Mouse (Mus musculus) G1E (cell line): ENCODE results near the gene Taf9. TPM values are rescaled to one million over a fixed set of nuclear protein-coding genes. Genes with fewer than 3 reads are reported as not detected.

Experiments used
- ATAC-seq: 2 replicates; pipeline ENCODE4 v1.8.0; 2016; ENCODE audit warnings: mild to moderate bottlenecking; ENCODE audit not compliant: insufficient number of reproducible peaks, poor library complexity, low FRiP score, severe bottlenecking; ENCODE audit errors: extremely low read depth
- DNase-seq: peaks from one replicate; pipeline ENCODE4 v3.0.0; 2012; ENCODE audit warnings: low spot score
- H3K27me3 ChIP-seq: 2 replicates; pipeline ENCODE4 v1.6.1; 2012; ENCODE audit warnings: mild to moderate bottlenecking, low read length, inconsistent platforms; ENCODE audit not compliant: insufficient read depth
- H3K36me3 ChIP-seq: replicated peaks from 2 replicates; pipeline ENCODE3; 2012; ENCODE audit warnings: mild to moderate bottlenecking, inconsistent platforms
- H3K4me1 ChIP-seq: 2 replicates; pipeline ENCODE4 v1.6.1; 2012; ENCODE audit warnings: low read depth, low read length, inconsistent platforms, mixed read lengths; ENCODE audit not compliant: insufficient read depth
- H3K4me3 ChIP-seq: 2 replicates; pipeline ENCODE4 v1.5.1; 2012; ENCODE audit warnings: low read depth, mild to moderate bottlenecking, inconsistent platforms, low read length, moderate library complexity, mixed read lengths
- H3K9me3 ChIP-seq: replicated peaks from 2 replicates; pipeline ENCODE4 v1.6.1; 2012; ENCODE audit warnings: inconsistent platforms
- CTCF ChIP-seq: IDR thresholded peaks from 2 replicates; pipeline ENCODE4 v1.5.1; 2012; ENCODE audit warnings: low read depth, low read length, inconsistent platforms, mixed read lengths
- GATA1 ChIP-seq: IDR thresholded peaks from 2 replicates; pipeline ENCODE4 v1.6.1; 2012; ENCODE audit warnings: borderline replicate concordance, low read length, inconsistent platforms, mixed read lengths
- GATA2 ChIP-seq: IDR thresholded peaks from 2 replicates; pipeline ENCODE4 v1.6.1; 2012; ENCODE audit warnings: low read depth, low read length, inconsistent platforms, borderline replicate concordance
- POLR2AphosphoS5 ChIP-seq: IDR thresholded peaks from 2 replicates; pipeline ENCODE4 v1.6.1; 2012; ENCODE audit warnings: low read depth, low read length, inconsistent platforms; ENCODE audit not compliant: insufficient replicate concordance
- TAL1 ChIP-seq: conservative IDR thresholded peaks from 2 replicates; pipeline ENCODE4 v1.6.1; 2012; ENCODE audit warnings: low read depth, low read length, inconsistent platforms, mixed read lengths
- polyA plus RNA-seq: library from polyadenylated mRNA; stranded (reverse); fragments of >175 nt; gene quantifications from 2 replicates; pipeline ENCODE4 v1.2.3, GENCODE M21; 2012
- total RNA-seq, 2 experiments: library from RNA; stranded (forward) in 1 of 2; stranded (reverse) in 1 of 2; fragments of 200-1000 nt in 1 of 2; fragments of >200 nt in 1 of 2; fragmentation: Nextera tagmentation in 1 of 2; gene quantifications; 2 replicates each; pipeline ENCODE4 v1.2.3; 2014 to 2017

Gene Taf9
- total and polyA plus RNA-seq, 3 experiments: 24.1 to 161 (median 32.9) TPM

GRCm38 (mm10) chr13:100687513-100687912 lies 36.1 kb downstream of the Taf9 start:
- Histone ChIP-seq H3K9me3 (no peaks in the 10 kb centered on the region), H3K4me3 (no peak overlapping the region), H3K36me3 (no peaks in the 10 kb centered on the region), H3K27me3 (peaks cover 4% of the 10 kb centered on the region), H3K4me1 (peaks cover 6% of the 10 kb centered on the region; the same call in 1 of the 2 replicates)
- DNase-seq (no peak), ATAC-seq (no peak)
- no peak for TF ChIP-seq POLR2AphosphoS5
- TF ChIP-seq GATA1: no peak
- no peak for TF ChIP-seq GATA2
- no peak for TF ChIP-seq TAL1
- no peak for TF ChIP-seq CTCF

- TF ChIP-seq POLR2AphosphoS5 (no peak), CTCF (no peak), GATA2 (no peak), TAL1 (no peak), GATA1 (no peak)
- H3K27me3 ChIP-seq: no peaks in the 10 kb centered on the region
- DNase-seq: no peak
- no peak overlapping the region for H3K4me3 ChIP-seq
- no peaks in the 10 kb centered on the region for H3K4me1 ChIP-seq
- H3K36me3 ChIP-seq: peaks cover 75% of the 10 kb centered on the region
- no peaks in the 10 kb centered on the region for H3K9me3 ChIP-seq
- no peak for ATAC-seq
Measured at GRCm38 (mm10) chr13:100697541-100697940, 46.2 kb downstream of the Taf9 start.

- peaks cover 89% of the 10 kb centered on the region for H3K36me3 ChIP-seq
- H3K4me1 ChIP-seq: no peaks in the 10 kb centered on the region
- no peak overlapping the region for H3K4me3 ChIP-seq
- H3K9me3 ChIP-seq: no peaks in the 10 kb centered on the region
- DNase-seq (no peak), ATAC-seq (no peak)
- H3K27me3 ChIP-seq: no peaks in the 10 kb centered on the region
- TF ChIP-seq GATA2 (no peak), TAL1 (no peak), GATA1 (no peak), POLR2AphosphoS5 (no peak)
Measured at GRCm38 (mm10) chr13:100698866-100699265, 47.5 kb downstream of the Taf9 start.

- peaks cover 95% of the 10 kb centered on the region for H3K36me3 ChIP-seq
- no peak for ATAC-seq
- TF ChIP-seq CTCF (no peak), GATA1 (no peak), TAL1 (no peak), POLR2AphosphoS5 (no peak), GATA2 (no peak)
- no peaks in the 10 kb centered on the region for H3K4me1 ChIP-seq
- H3K9me3 ChIP-seq: no peaks in the 10 kb centered on the region
- no peak for DNase-seq
- H3K27me3 ChIP-seq: no peaks in the 10 kb centered on the region
- H3K4me3 ChIP-seq: no peak overlapping the region
Measured at GRCm38 (mm10) chr13:100703468-100703867, 52.1 kb downstream of the Taf9 start.

Other genes starting within 250 kb of the Taf9 start
- gene Naip1, start 198.7 kb upstream of the Taf9 start, total RNA-seq (2014; fragmentation: Nextera tagmentation): 0.53 TPM in 1 of 2 replicates, not detected in the other
- 0.06 and 0.27 TPM in 2 replicates for gene Naip1, start 198.7 kb upstream of the Taf9 start, total RNA-seq (2017)
- 0.01 TPM in 1 of 2 replicates, not detected in the other for gene Naip1, start 198.7 kb upstream of the Taf9 start, polyA plus RNA-seq
- 69.2 and 83.2 TPM in 2 replicates for gene Gtf2h2, start 159.0 kb upstream of the Taf9 start, total RNA-seq (2014; fragmentation: Nextera tagmentation)
- 52.6 and 61.1 TPM in 2 replicates for gene Gtf2h2, start 159.0 kb upstream of the Taf9 start, total RNA-seq (2017)
- 27.3 and 27.8 TPM in 2 replicates for gene Gtf2h2, start 159.0 kb upstream of the Taf9 start, polyA plus RNA-seq
- gene Ocln, start 98.9 kb upstream of the Taf9 start, total RNA-seq (2014; fragmentation: Nextera tagmentation): not detected in 2 replicates
- gene Ocln, start 98.9 kb upstream of the Taf9 start, total RNA-seq (2017): 0.06 and 0.27 TPM in 2 replicates
- gene Ocln, start 98.9 kb upstream of the Taf9 start, polyA plus RNA-seq: not detected in 2 replicates
- gene Marveld2, start 34.6 kb upstream of the Taf9 start, total RNA-seq (2014; fragmentation: Nextera tagmentation): 1.4 and 2.8 TPM in 2 replicates
- 1.9 and 2.7 TPM in 2 replicates for gene Marveld2, start 34.6 kb upstream of the Taf9 start, total RNA-seq (2017)
- 0.35 and 0.40 TPM in 2 replicates for gene Marveld2, start 34.6 kb upstream of the Taf9 start, polyA plus RNA-seq
- 259 and 280 TPM in 2 replicates for gene Ak6, start 600 bp upstream of the Taf9 start, total RNA-seq (2014; fragmentation: Nextera tagmentation)
- gene Ak6, start 600 bp upstream of the Taf9 start, total RNA-seq (2017): 338 and 362 TPM in 2 replicates
- 43.4 and 44.0 TPM in 2 replicates for gene Ak6, start 600 bp upstream of the Taf9 start, polyA plus RNA-seq
- 43.9 and 50.9 TPM in 2 replicates for gene Rad17, start 528 bp upstream of the Taf9 start, total RNA-seq (2014; fragmentation: Nextera tagmentation)
- gene Rad17, start 528 bp upstream of the Taf9 start, total RNA-seq (2017): 42.7 and 48.6 TPM in 2 replicates
- gene Rad17, start 528 bp upstream of the Taf9 start, polyA plus RNA-seq: 8.9 and 10.6 TPM in 2 replicates
- not detected in 2 replicates for gene Ccdc125, start 18.1 kb downstream of the Taf9 start, total RNA-seq (2014; fragmentation: Nextera tagmentation)
- gene Ccdc125, start 18.1 kb downstream of the Taf9 start, total RNA-seq (2017): 0.06 TPM in 1 of 2 replicates, not detected in the other
- gene Ccdc125, start 18.1 kb downstream of the Taf9 start, polyA plus RNA-seq: not detected in 2 replicates
- 65.8 and 66.2 TPM in 2 replicates for gene Cdk7, start 79.4 kb downstream of the Taf9 start, total RNA-seq (2014; fragmentation: Nextera tagmentation)
- gene Cdk7, start 79.4 kb downstream of the Taf9 start, total RNA-seq (2017): 106 and 107 TPM in 2 replicates
- 11.3 and 28.8 TPM in 2 replicates for gene Cdk7, start 79.4 kb downstream of the Taf9 start, polyA plus RNA-seq
- 95.1 and 106 TPM in 2 replicates for gene Mrps36, start 93.1 kb downstream of the Taf9 start, total RNA-seq (2014; fragmentation: Nextera tagmentation)
- gene Mrps36, start 93.1 kb downstream of the Taf9 start, total RNA-seq (2017): 210 and 276 TPM in 2 replicates
- 238 and 317 TPM in 2 replicates for gene Mrps36, start 93.1 kb downstream of the Taf9 start, polyA plus RNA-seq
- gene Cenph, start 124.3 kb downstream of the Taf9 start, total RNA-seq (2014; fragmentation: Nextera tagmentation): 72.2 and 79.8 TPM in 2 replicates
- gene Cenph, start 124.3 kb downstream of the Taf9 start, total RNA-seq (2017): 82.8 and 98.3 TPM in 2 replicates
- gene Cenph, start 124.3 kb downstream of the Taf9 start, polyA plus RNA-seq: 45.1 and 53.4 TPM in 2 replicates
- gene Ccnb1, start 135.0 kb downstream of the Taf9 start, total RNA-seq (2014; fragmentation: Nextera tagmentation): 275 and 281 TPM in 2 replicates
- gene Ccnb1, start 135.0 kb downstream of the Taf9 start, total RNA-seq (2017): 312 and 341 TPM in 2 replicates
- 6.0 and 7.1 TPM in 2 replicates for gene Ccnb1, start 135.0 kb downstream of the Taf9 start, polyA plus RNA-seq
- gene Slc30a5, start 181.8 kb downstream of the Taf9 start, total RNA-seq (2014; fragmentation: Nextera tagmentation): 72.5 and 82.3 TPM in 2 replicates
- gene Slc30a5, start 181.8 kb downstream of the Taf9 start, total RNA-seq (2017): 86.3 and 91.1 TPM in 2 replicates
- gene Slc30a5, start 181.8 kb downstream of the Taf9 start, polyA plus RNA-seq: 7.5 and 10.0 TPM in 2 replicates